ENCODE assay signal across 8 mouse cellular contexts in genomic region chr2:13543519-13544124, GRCm38 (mm10). TPM values are rescaled to one million over a fixed set of nuclear protein-coding genes. Genes with fewer than 3 reads are reported as not detected.
A peak's percentile ranks its signal among the peaks of the same experiment; 100 is the strongest.
DNase-seq lines count a peak whose midpoint lies in the region; ATAC-seq and TF ChIP-seq lines count a peak whose summit lies in the region.

No protein-coding gene starts in this region.

- DNase-seq in lung, embryonic 14.5 days = no peak
- no peak for DNase-seq in lung, postnatal 25 days (ENCODE audit: low spot score)
- DNase-seq in embryonic facial prominence, embryonic 11.5 days (ENCODE audit: low spot score) = peak; percentile 6
- no peak for DNase-seq in midbrain, embryonic 14.5 days
- no peak for DNase-seq in ovary, postnatal 14 days (ENCODE audit: low spot score)
- DNase-seq in right cerebral cortex, postnatal 4 days = no peak
- DNase-seq in spleen, postnatal 4 days (ENCODE audit: low spot score in 2 of 2) = no peak

- peak overlapping the region; percentile 73 for H3K4me2 ChIP-seq in lung, embryonic 14.5 days
- H3K4me2 ChIP-seq in embryonic facial prominence, embryonic 11.5 days (ENCODE audit: low read depth, low read length) = peak overlapping the region; percentile 29
- peak overlapping the region; percentile 75 for H3K4me2 ChIP-seq in intestine, postnatal 0 days (replicated peaks; ENCODE audit: low read depth)
- H3K4me2 ChIP-seq in midbrain, embryonic 14.5 days (ENCODE audit: low read length) = peak overlapping the region; percentile 69

- H3K9me3 ChIP-seq in lung, embryonic 14.5 days (ENCODE audit: low read depth, low read length) = no peaks in the 10 kb centered on the region
- H3K9me3 ChIP-seq in embryonic facial prominence, embryonic 11.5 days (replicated peaks; ENCODE audit: control insufficient read depth, low read length) = no peaks in the 10 kb centered on the region
- H3K9me3 ChIP-seq in intestine, postnatal 0 days (ENCODE audit: control insufficient read depth) = no peaks in the 10 kb centered on the region
- no peaks in the 10 kb centered on the region for H3K9me3 ChIP-seq in midbrain, embryonic 14.5 days (ENCODE audit: control insufficient read depth, low read length)

- H3K4me1 ChIP-seq in lung, embryonic 14.5 days (ENCODE audit: insufficient read depth) = no peaks in the 10 kb centered on the region
- no peaks in the 10 kb centered on the region for H3K4me1 ChIP-seq in embryonic facial prominence, embryonic 11.5 days (ENCODE audit: control insufficient read depth, insufficient read depth, low read length)
- H3K4me1 ChIP-seq in intestine, postnatal 0 days (replicated peaks; ENCODE audit: control insufficient read depth, insufficient read depth, low read length) = no peaks in the 10 kb centered on the region; the same call in none of the 2 replicates
- 0 out of 2 replicates have a peak, but pooled peaks cover 2% of the 10 kb centered on the region for H3K4me1 ChIP-seq in midbrain, embryonic 14.5 days (ENCODE audit: control insufficient read depth, insufficient read depth, low read length)

- H3K4me3 ChIP-seq in lung, embryonic 14.5 days (ENCODE audit: low read depth, low read length) = peak overlapping the region; percentile 57
- H3K4me3 ChIP-seq in embryonic facial prominence, embryonic 11.5 days (ENCODE audit: low read depth, low read length) = peak overlapping the region; percentile 48
- H3K4me3 ChIP-seq in intestine, postnatal 0 days (ENCODE audit: low read depth, low read length) = peak overlapping the region; percentile 68
- peak overlapping the region; percentile 70 for H3K4me3 ChIP-seq in midbrain, embryonic 14.5 days (replicated peaks; ENCODE audit: low read depth, low read length)

- H3K27me3 ChIP-seq in lung, embryonic 14.5 days (ENCODE audit: insufficient read depth, low read length) = no peaks in the 10 kb centered on the region
- no peaks in the 10 kb centered on the region for H3K27me3 ChIP-seq in embryonic facial prominence, embryonic 11.5 days (ENCODE audit: control insufficient read depth, insufficient read depth, low read length)
- H3K27me3 ChIP-seq in intestine, postnatal 0 days (replicated peaks; ENCODE audit: control insufficient read depth, insufficient read depth, low read length) = no peaks in the 10 kb centered on the region
- H3K27me3 ChIP-seq in midbrain, embryonic 14.5 days (ENCODE audit: control insufficient read depth, insufficient read depth, low read length) = no peaks in the 10 kb centered on the region

- ATAC-seq in lung, embryonic 14.5 days (ENCODE audit: insufficient read depth) = peak; percentile 33; the same call in 1 of the 2 replicates
- peak; percentile 36 for ATAC-seq in embryonic facial prominence, embryonic 11.5 days (replicated peaks; ENCODE audit: insufficient number of reproducible peaks, low FRiP score, low TSS enrichment, low read depth)
- no peak for ATAC-seq in intestine, postnatal 0 days
- peak; percentile 12; the same call in 1 of the 2 replicates for ATAC-seq in midbrain, embryonic 14.5 days (ENCODE audit: low FRiP score, low TSS enrichment)

- H3K27ac ChIP-seq in lung, embryonic 14.5 days (ENCODE audit: low read depth) = peak overlapping the region; percentile 94
- H3K27ac ChIP-seq in embryonic facial prominence, embryonic 11.5 days (replicated peaks; ENCODE audit: low read depth, low read length) = peak overlapping the region; percentile 65
- peak overlapping the region; percentile 89; the same call in 1 of the 2 replicates for H3K27ac ChIP-seq in intestine, postnatal 0 days (ENCODE audit: low read depth, low read length)
- H3K27ac ChIP-seq in midbrain, embryonic 14.5 days (replicated peaks; ENCODE audit: low read depth, low read length) = peak overlapping the region; percentile 92; the same call in 1 of the 2 replicates

- peak overlapping the region; percentile 73 for H3K9ac ChIP-seq in lung, embryonic 14.5 days
- H3K9ac ChIP-seq in embryonic facial prominence, embryonic 11.5 days (replicated peaks; ENCODE audit: low read length) = peak overlapping the region; percentile 76; the same call in 1 of the 2 replicates
- peak overlapping the region; percentile 70 for H3K9ac ChIP-seq in intestine, postnatal 0 days (ENCODE audit: low read depth, low read length)
- peak overlapping the region; percentile 83; the same call in 1 of the 2 replicates for H3K9ac ChIP-seq in midbrain, embryonic 14.5 days (replicated peaks; ENCODE audit: low read length)

- 24% methylated on average over 8 of the region's 8 CpGs for WGBS in lung, embryonic 14.5 days
- WGBS in embryonic facial prominence, embryonic 11.5 days = 69% methylated on average over 8 of the region's 8 CpGs
- 20% methylated on average over 8 of the region's 8 CpGs for WGBS in intestine, postnatal 0 days
- WGBS in midbrain, embryonic 14.5 days = 35% methylated on average over 8 of the region's 8 CpGs

- TF ChIP-seq CTCF in lung, embryonic 14.5 days (IDR thresholded peaks at IDR 0.05; ENCODE audit: low read depth) = no peak
- TF ChIP-seq CTCF in intestine, postnatal 0 days (IDR thresholded peaks at IDR 0.05; ENCODE audit: low read depth) = no peak

- no peaks in the 10 kb centered on the region for H3K36me3 ChIP-seq in lung, embryonic 14.5 days (ENCODE audit: insufficient read depth)
- no peaks in the 10 kb centered on the region for H3K36me3 ChIP-seq in embryonic facial prominence, embryonic 11.5 days (replicated peaks; ENCODE audit: control insufficient read depth, insufficient read depth, low read depth, low read length)
- no peaks in the 10 kb centered on the region for H3K36me3 ChIP-seq in intestine, postnatal 0 days (ENCODE audit: control insufficient read depth, insufficient read depth)
- H3K36me3 ChIP-seq in midbrain, embryonic 14.5 days (ENCODE audit: control insufficient read depth, insufficient read depth, low read length) = no peaks in the 10 kb centered on the region

RNA-seq across cellular contexts. Expression of gene Trdmt1, which starts 0.8 kb away (rescaled TPM):
- 18.1 TPM in 2 replicates for polyA plus RNA-seq in lung, embryonic 14.5 days (2014; fragmentation: Nextera tagmentation; extraction: Ambion mirVana)
- polyA plus RNA-seq in embryonic facial prominence, embryonic 11.5 days (2014; fragmentation: Nextera tagmentation; extraction: Ambion mirVana) = 8.7 and 8.8 TPM in 2 replicates
- 6.3 and 6.8 TPM in 2 replicates for polyA plus RNA-seq in intestine, postnatal 0 days (2015; fragmentation: Nextera tagmentation; extraction: Ambion mirVana)
- polyA plus RNA-seq in midbrain, embryonic 14.5 days (2014; fragmentation: Nextera tagmentation; extraction: Ambion mirVana) = 8.6 and 8.9 TPM in 2 replicates

RNA-seq across cellular contexts. Expression of gene Vim, which starts 30.1 kb away (rescaled TPM):
- 843 and 848 TPM in 2 replicates for polyA plus RNA-seq in lung, embryonic 14.5 days (2014; fragmentation: Nextera tagmentation; extraction: Ambion mirVana)
- 682 and 719 TPM in 2 replicates for polyA plus RNA-seq in embryonic facial prominence, embryonic 11.5 days (2014; fragmentation: Nextera tagmentation; extraction: Ambion mirVana)
- polyA plus RNA-seq in intestine, postnatal 0 days (2015; fragmentation: Nextera tagmentation; extraction: Ambion mirVana) = 272 and 299 TPM in 2 replicates
- polyA plus RNA-seq in midbrain, embryonic 14.5 days (2014; fragmentation: Nextera tagmentation; extraction: Ambion mirVana) = 432 and 607 TPM in 2 replicates

RNA-seq across cellular contexts. Expression of gene Cubn, which starts 52.0 kb away (rescaled TPM):
- polyA plus RNA-seq in lung, embryonic 14.5 days (2014; fragmentation: Nextera tagmentation; extraction: Ambion mirVana) = 1.4 and 1.5 TPM in 2 replicates
- 0.20 and 0.32 TPM in 2 replicates for polyA plus RNA-seq in embryonic facial prominence, embryonic 11.5 days (2014; fragmentation: Nextera tagmentation; extraction: Ambion mirVana)
- 32.1 and 41.6 TPM in 2 replicates for polyA plus RNA-seq in intestine, postnatal 0 days (2015; fragmentation: Nextera tagmentation; extraction: Ambion mirVana)
- 0.54 and 0.67 TPM in 2 replicates for polyA plus RNA-seq in midbrain, embryonic 14.5 days (2014; fragmentation: Nextera tagmentation; extraction: Ambion mirVana)

Comparison
In these comparisons a context has a peak if more than half of its experiments do, and no peak if none do; other contexts are left out.
1. RNA of gene Cubn, which starts 52.0 kb away (polyA plus RNA-seq): 32.1 to 41.6 TPM in intestine, postnatal 0 days; 1.4 to 1.5 TPM in lung, embryonic 14.5 days, 0.54 to 0.67 TPM in midbrain, embryonic 14.5 days and 0.20 to 0.32 TPM in embryonic facial prominence, embryonic 11.5 days; every median in the first group is over 10 times any median in the second.
2. Peak in every context shown above with its lines, with median percentiles within 50 percentile points of each other: H3K27ac ChIP-seq, H3K4me2 ChIP-seq, H3K4me3 ChIP-seq and H3K9ac ChIP-seq.